Mouse (Mus musculus) brown adipose tissue, adult 24 weeks (tissue): ENCODE data around the gene Rad51ap2. TPM values are rescaled to one million over a fixed set of nuclear protein-coding genes. Genes with fewer than 3 reads are reported as not detected.

Experiments
- polyA plus RNA-seq: library from polyadenylated mRNA; stranded (reverse); fragments of >200 nt; gene quantifications from 2 replicates; pipeline ENCODE4 v1.2.4, GENCODE M21; 2012; ENCODE audit not compliant: missing spikeins, insufficient read depth, insufficient read length

Rad51ap2 gene
- polyA plus RNA-seq, 1 experiment = not detected

Other genes starting within 250 kb of the Rad51ap2 start
- not detected in 2 replicates for gene Msgn1, start 247.1 kb upstream of the Rad51ap2 start, polyA plus RNA-seq
- 0.95 and 1.1 TPM in 2 replicates for gene Gen1, start 190.3 kb upstream of the Rad51ap2 start, polyA plus RNA-seq
- gene Smc6, start 190.2 kb upstream of the Rad51ap2 start, polyA plus RNA-seq = 33.0 and 58.1 TPM in 2 replicates
- gene Vsnl1, start 19.5 kb upstream of the Rad51ap2 start, polyA plus RNA-seq = 0.79 TPM in 1 of 2 replicates, not detected in the other